Mouse (Mus musculus) lung, postnatal 0 days (tissue): ENCODE measurements around the gene Selenbp1.

Experiments used
- CTCF ChIP-seq: IDR thresholded peaks from 2 replicates; pipeline ENCODE4 v1.5.1; 2016; ENCODE audit warnings: antibody characterized with exemption, mild to moderate bottlenecking
- EP300 ChIP-seq: IDR thresholded peaks from 2 replicates; pipeline ENCODE4 v1.6.1; 2016; ENCODE audit warnings: antibody characterized with exemption, mild to moderate bottlenecking, control low read depth

GRCm38 (mm10) chr3:94902747-94903146 lies 30.1 kb upstream of the Selenbp1 start:
- TF ChIP-seq CTCF (peak; percentile 81), EP300 (no peak)
